Mouse (Mus musculus): Measurements from ENCODE around the gene Sez6l. TPM values are rescaled to one million over a fixed set of nuclear protein-coding genes. Genes with fewer than 3 reads are reported as not detected.
A peak's percentile ranks its signal among the peaks of the same experiment; 100 is the strongest.

Sez6l gene
- total RNA-seq, 2 experiments from 2014 or later, result 163 to 173 TPM

DNA sequence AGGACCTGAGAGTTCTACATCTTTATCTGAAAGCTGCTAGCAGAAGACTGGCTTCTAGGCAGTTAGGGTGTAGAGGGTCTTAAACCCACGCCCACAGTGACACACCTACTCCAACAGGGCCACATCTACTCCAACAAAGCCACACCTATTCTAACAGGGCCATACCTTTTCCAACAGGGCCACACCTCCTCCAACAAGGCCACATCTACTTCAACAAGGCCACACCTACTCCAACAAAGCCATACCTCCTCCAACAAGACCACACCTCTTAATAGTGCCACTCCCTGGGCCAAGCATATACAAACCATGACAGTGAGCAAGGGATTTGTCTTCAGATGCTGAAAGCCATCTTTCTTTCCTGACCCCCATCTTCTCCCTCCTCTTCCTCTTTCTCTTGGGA lies 14.7 kb upstream of the Sez6l start:
- intact Hi-C loops (cut with DNase I), result no loop called here

DNA sequence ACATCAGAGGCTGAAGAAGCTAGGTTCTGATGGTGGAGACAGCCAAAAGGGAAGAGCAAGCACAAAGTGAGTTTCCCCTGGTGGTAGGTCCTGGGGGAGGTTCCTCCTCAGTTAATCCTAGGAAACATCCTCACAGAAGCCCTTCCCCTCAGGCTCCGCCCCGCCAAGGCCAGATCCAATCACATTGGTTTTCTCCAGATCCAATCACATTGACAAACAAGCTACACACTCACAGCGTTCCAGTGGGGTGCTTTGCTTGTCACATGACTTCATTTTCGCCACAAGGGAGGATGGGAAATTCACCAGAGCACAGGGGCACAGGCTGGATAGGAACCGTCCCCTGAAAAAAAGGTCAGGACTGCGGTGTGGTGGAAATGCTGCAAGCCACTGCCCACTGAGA lies 9.1 kb upstream of the Sez6l start:
- intact Hi-C loops (cut with DNase I), result no loop called here

More for the DNA sequence above, 14.7 kb upstream of the Sez6l start:
- DNase-seq (ENCODE audit: low spot score in 2 of 2), result no peak

GRCm38 (mm10) chr5:112584155-112584769 lies 7.3 kb upstream of the Sez6l start:
- intact Hi-C loops (cut with DNase I), result no loop called here

More for the DNA sequence above, 9.1 kb upstream of the Sez6l start:
- DNase-seq (ENCODE audit: low spot score in 2 of 2), result no peak

DNA sequence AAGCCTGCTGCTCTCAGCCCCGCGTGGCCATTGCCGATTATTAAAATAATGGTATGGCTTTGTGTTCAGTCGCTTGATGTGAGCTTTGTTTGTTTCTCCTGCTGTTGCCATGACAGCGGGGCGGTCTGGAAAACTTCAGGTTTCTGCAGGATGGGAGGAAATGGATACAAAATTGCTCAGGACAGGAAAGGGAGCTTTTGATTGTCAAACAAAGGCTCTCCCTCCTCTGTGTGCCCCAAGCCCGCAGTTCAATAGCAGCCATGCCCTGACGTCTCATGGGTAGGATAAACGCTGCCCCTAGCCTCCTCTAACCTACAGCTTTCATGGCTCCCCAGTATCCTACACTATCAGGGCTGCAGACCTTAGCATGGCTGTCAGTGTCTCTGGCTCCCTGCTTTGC lies 6.3 kb upstream of the Sez6l start:
- intact Hi-C loops (cut with DNase I), result no loop called here

More at GRCm38 (mm10) chr5:112584155-112584769, 7.3 kb upstream of the Sez6l start:
- DNase-seq (ENCODE audit: low spot score in 2 of 2), result no peak

DNA sequence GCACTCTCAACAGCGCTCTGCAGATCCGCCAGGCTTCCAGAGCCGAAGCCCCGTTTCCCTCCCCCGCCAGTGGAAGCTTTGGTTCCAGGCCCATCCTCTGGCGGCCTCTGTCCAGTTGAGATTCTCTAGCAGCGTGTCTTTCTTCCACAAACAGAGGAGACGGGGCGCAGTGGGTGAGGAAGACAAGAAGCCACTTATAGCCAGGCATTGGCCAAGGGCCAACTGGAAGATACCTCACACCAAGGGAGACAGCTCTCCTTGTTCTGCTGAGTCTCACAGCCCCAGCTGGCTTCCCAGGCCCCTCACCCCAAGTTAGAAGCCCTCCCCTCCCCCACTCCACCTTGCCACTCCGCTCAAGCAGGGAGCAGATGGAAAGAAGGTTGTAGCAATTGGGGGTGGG lies 765 bp upstream of the Sez6l start:
- intact Hi-C loops (cut with DNase I), result loop anchor here (1.0 to 10.0 kb wide), 5 partner anchors 70 to 477 kb away; no protein-coding TSS in a partner anchor

More for the DNA sequence above, 6.3 kb upstream of the Sez6l start:
- DNase-seq (ENCODE audit: low spot score in 2 of 2), result no peak

DNA sequence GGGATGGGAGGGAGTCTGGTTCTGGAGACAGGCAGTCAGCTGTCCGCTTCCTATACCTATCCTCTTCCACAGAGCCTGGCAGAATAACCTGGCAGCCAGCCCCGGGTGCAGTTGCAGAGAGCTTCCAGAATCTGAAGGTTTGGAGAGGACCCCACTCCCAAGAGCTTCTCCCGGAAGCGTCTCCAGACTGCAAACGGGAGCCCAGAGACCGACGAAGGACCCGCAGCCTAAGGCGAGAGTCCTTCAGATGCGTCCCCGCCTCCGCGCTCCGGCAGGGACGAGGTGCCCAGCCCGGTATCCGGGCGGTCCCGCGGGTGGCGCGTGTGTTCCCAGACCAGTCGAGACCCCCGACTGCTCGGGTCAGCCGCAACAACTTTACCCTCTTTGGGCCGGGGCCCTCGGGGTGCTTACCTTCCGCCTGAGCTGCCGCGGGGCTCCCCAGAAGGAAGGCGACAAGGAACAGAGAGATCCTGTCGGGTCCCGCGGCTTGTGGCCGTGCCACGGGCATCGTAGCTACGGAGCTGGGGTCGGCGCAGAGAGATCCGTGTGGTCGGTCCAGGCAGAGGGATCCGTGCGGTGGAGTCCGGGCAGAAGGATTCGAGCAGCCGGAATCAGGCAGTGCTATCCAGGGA lies 508 bp downstream of the Sez6l start:
- intact Hi-C loops (cut with DNase I), result loop anchor here (5.0 to 10.0 kb wide), 4 partner anchors 71 to 478 kb away; no protein-coding TSS in a partner anchor

More for the DNA sequence above, 765 bp upstream of the Sez6l start:
- DNase-seq (ENCODE audit: low spot score in 2 of 2), result peak; percentile 68 to 70

DNA sequence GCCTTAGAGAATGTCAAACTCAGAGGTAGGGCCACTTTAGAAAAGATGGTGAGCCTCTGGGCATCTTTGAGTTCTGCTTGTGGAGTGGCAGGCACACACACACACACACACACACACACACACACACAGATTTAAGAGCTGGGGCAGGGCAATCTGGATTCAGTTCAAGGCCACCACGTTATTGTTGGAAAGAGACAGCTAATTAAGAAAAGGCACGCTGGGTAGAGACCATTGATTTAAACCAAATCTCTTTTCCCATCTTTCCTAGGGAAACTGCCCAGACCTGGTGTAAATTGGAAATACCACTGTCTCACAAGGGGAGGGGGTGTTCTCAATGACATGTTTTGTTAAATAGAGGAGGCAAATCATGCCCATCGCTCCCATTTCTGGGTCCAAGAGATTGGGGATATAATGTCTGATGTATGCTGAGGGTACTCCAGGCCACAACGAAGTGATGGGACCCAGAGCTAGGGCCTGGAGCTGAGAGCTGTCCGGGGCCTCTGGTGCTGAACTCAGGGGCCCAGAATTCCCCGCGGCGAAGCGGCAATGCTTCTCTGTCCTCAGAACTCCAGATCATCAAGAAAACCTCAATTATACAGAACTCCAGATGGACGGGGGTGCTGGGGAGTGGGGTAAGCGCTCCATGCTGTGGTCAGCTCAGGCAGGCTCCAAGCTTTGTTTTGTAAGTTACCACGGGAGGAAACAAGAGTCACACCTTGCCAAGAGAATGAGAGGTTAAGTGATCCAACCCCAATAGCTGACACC lies 1.7 kb downstream of the Sez6l start:
- intact Hi-C loops (cut with DNase I), result loop anchor here (5.0 to 10.0 kb wide), 4 partner anchors 72 to 479 kb away; no protein-coding TSS in a partner anchor
- peak; percentile 53 for DNase-seq (ENCODE audit: low spot score in 2 of 2)

More for the DNA sequence above, 508 bp downstream of the Sez6l start:
- DNase-seq (ENCODE audit: low spot score in 2 of 2), result peak; percentile 66 to 69

GRCm38 (mm10) chr5:112573916-112574315 lies 3.1 kb downstream of the Sez6l start:
- intact Hi-C loops (cut with DNase I), result loop anchor here (5.0 to 10.0 kb wide), 3 partner anchors 47 to 481 kb away; no protein-coding TSS in a partner anchor

DNA sequence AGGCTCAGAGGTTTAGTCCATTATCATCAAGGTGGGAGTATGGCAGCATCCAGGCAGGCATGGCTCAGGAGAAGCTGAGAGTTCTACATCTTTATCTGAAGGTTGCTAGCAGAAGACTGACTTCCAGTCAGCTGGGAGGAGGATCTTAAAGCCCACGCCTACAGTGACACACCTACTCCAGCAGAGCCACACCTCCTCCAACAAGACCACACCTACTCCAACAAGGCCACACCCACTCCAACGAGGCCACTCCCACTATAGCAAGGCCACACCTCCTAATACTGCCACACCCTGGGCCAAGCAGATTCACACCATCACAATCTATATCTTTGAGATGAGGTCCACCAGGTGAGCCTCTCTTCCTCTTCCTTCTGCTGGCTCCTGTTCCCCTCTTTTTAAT lies 4.8 kb downstream of the Sez6l start:
- DNase-seq (ENCODE audit: low spot score in 2 of 2), result no peak
- intact Hi-C loops (cut with DNase I), result loop anchor here (5.0 to 10.0 kb wide), 3 partner anchors 45 to 483 kb away; no protein-coding TSS in a partner anchor

More at GRCm38 (mm10) chr5:112573916-112574315, 3.1 kb downstream of the Sez6l start:
- peak; percentile 78 to 81 for DNase-seq (ENCODE audit: low spot score in 2 of 2)

DNA sequence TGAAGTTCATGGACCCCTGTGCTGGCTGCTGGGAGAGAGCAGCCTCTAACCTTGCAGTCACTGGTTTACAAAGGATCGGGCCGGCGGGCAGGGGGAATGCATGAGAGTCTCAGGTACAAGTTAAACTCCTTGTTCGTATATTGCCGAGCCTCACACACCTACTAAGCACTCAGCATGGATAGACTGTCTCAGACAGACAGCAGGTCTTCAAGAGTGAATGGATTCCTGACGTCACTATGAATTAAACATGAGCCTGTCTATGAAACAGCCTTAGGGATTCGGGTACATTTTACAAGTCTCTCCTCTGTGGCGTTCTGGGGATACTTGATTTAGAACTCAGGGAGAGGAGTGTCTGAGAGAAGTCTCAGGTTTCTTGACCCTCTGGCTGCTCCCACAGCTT lies 11.5 kb downstream of the Sez6l start:
- intact Hi-C loops (cut with DNase I), result no loop called here
- DNase-seq (ENCODE audit: low spot score in 2 of 2), result no peak

GRCm38 (mm10) chr5:112565083-112565482 lies 11.9 kb downstream of the Sez6l start:
- intact Hi-C loops (cut with DNase I), result no loop called here
- DNase-seq (ENCODE audit: low spot score in 2 of 2), result no peak

- DNase-seq (ENCODE audit: low spot score in 2 of 2), result no peak
- intact Hi-C loops (cut with DNase I), result no loop called here
Observed at GRCm38 (mm10) chr5:112560869-112561499, 16.0 kb downstream of the Sez6l start.

DNA sequence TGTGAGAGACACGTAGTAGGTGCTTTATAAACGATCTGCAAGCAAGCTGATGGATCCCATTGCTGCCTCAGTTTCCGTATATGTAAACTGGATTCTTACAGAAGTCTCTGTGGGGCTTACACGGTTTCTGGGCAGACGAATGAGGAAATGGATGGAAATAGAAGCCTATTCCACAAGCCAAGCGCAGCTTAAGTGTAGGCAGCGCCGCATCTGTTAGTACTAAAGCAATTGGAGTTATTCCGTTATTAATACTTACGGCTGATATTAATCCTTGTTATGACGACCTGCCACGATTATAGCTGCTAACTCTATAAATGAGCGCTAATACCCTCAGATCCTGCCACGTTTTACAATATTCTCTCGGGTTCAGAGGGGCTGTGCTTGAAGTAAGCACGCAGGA lies 16.8 kb downstream of the Sez6l start:
- no peak for DNase-seq (ENCODE audit: low spot score in 2 of 2)
- intact Hi-C loops (cut with DNase I), result no loop called here

DNA sequence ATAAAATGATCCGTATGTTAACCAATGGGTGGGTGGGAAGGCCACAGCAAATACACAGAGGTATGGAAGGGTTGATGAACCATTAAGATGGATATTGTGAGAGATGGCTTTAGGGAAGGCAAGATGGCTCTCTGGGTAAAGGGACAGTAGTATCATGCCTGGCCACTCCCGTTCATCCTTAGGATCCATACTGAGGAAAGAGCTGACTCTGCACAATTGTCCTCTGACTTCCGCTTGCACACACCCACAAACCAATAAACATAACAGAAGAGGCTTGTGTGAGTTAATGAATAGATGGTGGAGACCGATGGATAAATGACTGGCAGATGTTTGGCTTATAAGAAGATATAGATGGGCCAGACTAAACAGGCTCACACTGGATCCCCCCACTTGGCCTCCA lies 19.6 kb downstream of the Sez6l start:
- intact Hi-C loops (cut with DNase I), result no loop called here
- DNase-seq (ENCODE audit: low spot score in 2 of 2), result no peak

DNA sequence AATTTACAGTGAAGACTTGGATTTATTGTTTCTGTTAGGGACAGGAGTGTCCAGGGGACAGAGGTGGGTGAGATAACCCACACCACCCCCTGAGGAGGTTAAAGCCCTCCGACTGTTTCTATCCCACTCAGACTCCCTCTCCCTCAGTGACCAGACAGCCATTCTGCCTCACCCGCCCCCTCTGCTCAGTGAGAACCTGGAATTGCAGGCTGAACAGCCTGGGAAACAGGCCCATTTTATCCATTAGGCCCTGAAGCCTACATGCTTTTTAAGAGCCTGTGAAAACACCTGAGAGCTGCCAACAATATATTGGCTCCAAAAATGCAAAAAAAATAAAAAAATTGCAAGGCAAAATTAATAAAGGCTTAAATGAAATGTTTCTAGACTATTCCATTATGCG lies 20.3 kb downstream of the Sez6l start:
- intact Hi-C loops (cut with DNase I), result no loop called here
- no peak for DNase-seq (ENCODE audit: low spot score in 2 of 2)

DNA sequence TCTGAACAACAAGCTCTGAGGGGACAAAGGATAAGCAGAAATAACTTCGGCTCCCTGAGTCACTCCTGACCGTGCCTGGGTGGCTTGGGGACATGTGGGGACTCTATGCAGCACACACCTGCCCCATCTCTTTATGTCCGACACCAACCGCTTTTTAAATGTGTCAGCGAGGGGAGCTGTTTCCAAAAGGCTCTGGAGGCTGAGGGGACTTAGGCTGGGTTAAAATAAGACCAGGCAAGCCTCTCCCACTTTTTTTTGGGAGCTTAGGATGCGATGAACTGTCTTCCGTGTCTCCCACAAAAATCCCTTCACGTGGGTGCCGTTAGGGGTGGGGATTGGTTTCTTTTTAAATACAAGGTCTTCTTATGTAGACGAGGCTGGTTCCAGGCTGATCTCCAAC lies 22.5 kb downstream of the Sez6l start:
- peak in 1 of 2 experiments; percentile 50 for DNase-seq (ENCODE audit: low spot score in 2 of 2)
- intact Hi-C loops (cut with DNase I), result no loop called here

- DNase-seq (ENCODE audit: low spot score in 2 of 2), result no peak
- intact Hi-C loops (cut with DNase I), result no loop called here
Observed at GRCm38 (mm10) chr5:112552786-112553185, 24.2 kb downstream of the Sez6l start.

GRCm38 (mm10) chr5:112551975-112552728 lies 24.8 kb downstream of the Sez6l start:
- intact Hi-C loops (cut with DNase I), result no loop called here
- peak; percentile 76 to 80 for DNase-seq (ENCODE audit: low spot score in 2 of 2)

Data from left cerebral cortex, postnatal 36 days (tissue).